Mouse (Mus musculus): ENCODE measurements at regions not wholly inside any gene's neighbourhood (a gene's known extent, or its start where the extent isn't known, plus 50 kb on each side); places are given as distances from the start of the nearest gene placed in this dataset.

DNA sequence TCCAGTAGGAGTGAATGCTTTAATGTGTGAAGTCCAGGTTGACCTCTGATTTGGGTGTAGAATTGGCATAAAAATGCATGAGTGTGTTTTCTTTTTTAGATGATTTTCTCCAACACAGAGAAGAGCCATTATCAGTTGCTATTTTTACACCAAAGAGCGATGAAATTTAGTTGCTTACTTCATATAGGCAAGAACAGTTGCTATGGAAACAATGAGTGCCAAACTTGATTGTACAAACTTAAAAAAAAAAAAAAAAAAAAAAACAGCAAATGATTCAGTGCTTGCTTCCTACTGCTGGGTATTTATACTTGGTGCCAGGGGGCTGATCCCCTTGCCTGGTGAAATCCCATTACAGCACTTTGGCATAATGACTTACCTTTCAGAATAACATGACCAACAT, 268.0 kb downstream of the Sec23a start:
- WGBS, result 60% methylated on average over 1 of the region's 1 CpGs
- H3K4me1 ChIP-seq (ENCODE audit: insufficient read depth, low read depth, low read length), result no peaks in the 10 kb centered on the region

DNA sequence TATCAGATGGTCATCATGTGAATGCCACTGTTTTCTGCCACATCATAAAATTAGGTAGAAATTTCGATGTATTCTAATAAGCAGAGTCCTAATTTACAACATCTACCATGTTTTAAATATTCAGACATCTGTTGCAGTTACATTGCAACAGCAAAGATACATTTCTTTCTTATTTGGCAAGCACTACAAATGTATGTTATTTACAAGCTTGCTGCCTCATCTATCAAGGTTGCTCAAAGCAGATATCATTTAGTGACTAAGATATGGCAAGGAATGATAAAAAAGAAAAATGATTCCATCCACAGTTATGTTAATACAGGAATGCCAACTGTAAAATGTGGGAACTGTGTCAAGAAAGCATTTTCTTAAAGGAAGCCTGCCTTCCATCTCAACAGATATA, 283.7 kb downstream of the Sec23a start:
- no peaks in the 10 kb centered on the region for H3K4me1 ChIP-seq (ENCODE audit: insufficient read depth, low read depth, low read length)
- H3K27ac ChIP-seq (ENCODE audit: low read length), result no peak overlapping the region
- no peak overlapping the region for H3K4me2 ChIP-seq (replicated peaks; ENCODE audit: low read depth, low read length)
- DNase-seq (ENCODE audit: low spot score) (no peak), ATAC-seq (no peak)
- no peak overlapping the region for H3K9ac ChIP-seq (replicated peaks; ENCODE audit: low read depth)
- no peaks in the 10 kb centered on the region for H3K9me3 ChIP-seq (ENCODE audit: low read length)
- no peaks in the 10 kb centered on the region for H3K36me3 ChIP-seq (ENCODE audit: insufficient read depth, low read length)
- no peak overlapping the region for H3K4me3 ChIP-seq (ENCODE audit: low read depth, low read length)
- TF ChIP-seq CTCF (IDR thresholded peaks at IDR 0.05) (no peak), EP300 (IDR thresholded peaks at IDR 0.05) (no peak)
- 20% methylated on average over 1 of the region's 1 CpGs for WGBS
- no peaks in the 10 kb centered on the region for H3K27me3 ChIP-seq (replicated peaks; ENCODE audit: insufficient read depth, low read length)

More for the DNA sequence above, 268.0 kb downstream of the Sec23a start:
- Histone ChIP-seq H3K4me2 (replicated peaks; ENCODE audit: low read depth, low read length) (no peak overlapping the region), H3K27ac (ENCODE audit: low read length) (no peak overlapping the region), H3K4me3 (ENCODE audit: low read depth, low read length) (no peak overlapping the region), H3K27me3 (replicated peaks; ENCODE audit: insufficient read depth, low read length) (no peaks in the 10 kb centered on the region), H3K36me3 (ENCODE audit: insufficient read depth, low read length) (no peaks in the 10 kb centered on the region), H3K9ac (replicated peaks; ENCODE audit: low read depth) (no peak overlapping the region), H3K9me3 (ENCODE audit: low read length) (no peaks in the 10 kb centered on the region)
- DNase-seq (ENCODE audit: low spot score) (no peak), ATAC-seq (no peak)
- TF ChIP-seq CTCF (IDR thresholded peaks at IDR 0.05) (no peak), EP300 (IDR thresholded peaks at IDR 0.05) (no peak)

DNA sequence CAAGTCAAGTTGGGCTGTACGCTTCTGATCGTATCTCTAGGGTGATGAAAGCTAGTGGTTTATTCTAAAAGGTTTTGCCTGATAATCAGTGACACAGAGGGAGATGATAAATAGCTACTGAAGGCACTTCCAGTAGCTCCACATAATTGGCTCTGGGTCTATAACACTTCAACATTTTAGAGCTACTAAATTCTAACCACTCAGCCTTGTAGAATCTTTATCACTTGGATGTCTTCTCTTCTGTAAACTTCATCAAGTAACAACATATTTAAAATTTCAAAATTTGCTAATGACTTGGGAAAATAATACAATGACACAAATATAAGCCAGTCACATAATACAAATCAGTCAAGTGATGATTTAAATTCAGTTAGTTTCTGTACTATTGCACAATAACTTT, 284.3 kb downstream of the Sec23a start:
- Histone ChIP-seq H3K9ac (replicated peaks; ENCODE audit: low read depth) (no peak overlapping the region), H3K36me3 (ENCODE audit: insufficient read depth, low read length) (no peaks in the 10 kb centered on the region), H3K27me3 (replicated peaks; ENCODE audit: insufficient read depth, low read length) (no peaks in the 10 kb centered on the region), H3K27ac (ENCODE audit: low read length) (no peak overlapping the region), H3K9me3 (ENCODE audit: low read length) (no peaks in the 10 kb centered on the region), H3K4me2 (replicated peaks; ENCODE audit: low read depth, low read length) (no peak overlapping the region), H3K4me3 (ENCODE audit: low read depth, low read length) (no peak overlapping the region), H3K4me1 (ENCODE audit: insufficient read depth, low read depth, low read length) (no peaks in the 10 kb centered on the region)
- DNase-seq (ENCODE audit: low spot score) (no peak), ATAC-seq (no peak)
- TF ChIP-seq CTCF (IDR thresholded peaks at IDR 0.05) (no peak), EP300 (IDR thresholded peaks at IDR 0.05) (no peak)
- WGBS, result 61% methylated on average over 2 of the region's 2 CpGs

GRCm38 (mm10) chr12:58717908-58718307, 293.9 kb downstream of the Sec23a start:
- no peak for TF ChIP-seq CTCF (IDR thresholded peaks at IDR 0.05)
- no peak for ATAC-seq
- no peaks in the 10 kb centered on the region for H3K36me3 ChIP-seq (ENCODE audit: insufficient read depth, low read length)
- no peaks in the 10 kb centered on the region for H3K27me3 ChIP-seq (replicated peaks; ENCODE audit: insufficient read depth, low read length)
- no peak overlapping the region for H3K4me2 ChIP-seq (replicated peaks; ENCODE audit: low read depth, low read length)
- no peaks in the 10 kb centered on the region for H3K9me3 ChIP-seq (ENCODE audit: low read length)
- no peak overlapping the region for H3K27ac ChIP-seq (ENCODE audit: low read length)
- H3K4me3 ChIP-seq (ENCODE audit: low read depth, low read length), result no peak overlapping the region
- 52% methylated on average over 6 of the region's 6 CpGs for WGBS
- DNase-seq (ENCODE audit: low spot score), result no peak
- no peak overlapping the region for H3K9ac ChIP-seq (replicated peaks; ENCODE audit: low read depth)
- H3K4me1 ChIP-seq (ENCODE audit: insufficient read depth, low read depth, low read length), result no peaks in the 10 kb centered on the region

DNA sequence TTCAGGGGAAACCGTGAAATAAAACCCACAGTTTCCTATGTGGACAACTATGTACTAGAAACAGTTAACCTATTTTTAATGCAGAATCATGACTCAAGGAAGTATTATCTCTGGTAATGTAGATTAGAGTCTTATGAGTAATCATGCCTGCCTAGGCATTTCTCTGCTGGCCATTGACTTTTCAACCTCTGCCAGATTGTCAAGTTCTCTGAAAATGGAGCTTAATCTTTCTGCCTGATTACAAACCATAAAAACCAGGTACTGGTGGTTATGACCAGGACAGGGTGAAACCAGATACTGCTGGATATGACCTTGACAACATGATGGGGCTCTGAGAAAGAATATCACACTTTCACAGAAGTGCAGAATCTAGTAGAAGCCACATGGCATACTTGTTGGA, 297.6 kb downstream of the Sec23a start:
- Histone ChIP-seq H3K9ac (replicated peaks; ENCODE audit: low read depth) (no peak overlapping the region), H3K27ac (ENCODE audit: low read length) (no peak overlapping the region), H3K9me3 (ENCODE audit: low read length) (no peaks in the 10 kb centered on the region), H3K27me3 (replicated peaks; ENCODE audit: insufficient read depth, low read length) (no peaks in the 10 kb centered on the region), H3K4me3 (ENCODE audit: low read depth, low read length) (no peak overlapping the region), H3K36me3 (ENCODE audit: insufficient read depth, low read length) (no peaks in the 10 kb centered on the region), H3K4me1 (ENCODE audit: insufficient read depth, low read depth, low read length) (no peaks in the 10 kb centered on the region), H3K4me2 (replicated peaks; ENCODE audit: low read depth, low read length) (no peak overlapping the region)
- TF ChIP-seq CTCF (IDR thresholded peaks at IDR 0.05) (no peak), EP300 (IDR thresholded peaks at IDR 0.05) (no peak)
- DNase-seq (ENCODE audit: low spot score) (no peak), ATAC-seq (no peak)
- WGBS, result 89% methylated on average over 1 of the region's 1 CpGs

DNA sequence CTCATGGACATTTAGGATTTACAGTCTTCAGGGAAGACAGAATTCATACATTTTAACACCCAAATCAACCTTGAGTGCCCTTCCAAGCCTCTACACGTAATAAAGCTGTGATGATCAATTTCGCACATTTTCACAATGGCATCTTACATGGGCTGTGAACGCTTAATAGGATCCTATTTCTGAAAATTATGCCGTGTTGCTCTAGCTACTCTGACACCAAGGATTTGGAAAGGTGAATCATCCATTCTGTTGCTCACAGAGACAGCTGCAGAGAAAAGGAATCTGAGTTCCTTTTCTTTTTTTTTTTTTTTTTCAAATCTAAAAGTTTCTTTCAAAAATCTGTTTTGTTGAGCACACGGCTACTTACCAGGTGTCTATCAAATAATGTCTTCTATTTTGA, 316.1 kb downstream of the Sec23a start:
- Histone ChIP-seq H3K9me3 (ENCODE audit: low read length) (no peaks in the 10 kb centered on the region), H3K4me3 (ENCODE audit: low read depth, low read length) (no peak overlapping the region), H3K9ac (replicated peaks; ENCODE audit: low read depth) (no peak overlapping the region), H3K27ac (ENCODE audit: low read length) (no peak overlapping the region), H3K4me1 (ENCODE audit: insufficient read depth, low read depth, low read length) (no peaks in the 10 kb centered on the region), H3K36me3 (ENCODE audit: insufficient read depth, low read length) (no peaks in the 10 kb centered on the region), H3K4me2 (replicated peaks; ENCODE audit: low read depth, low read length) (no peak overlapping the region), H3K27me3 (replicated peaks; ENCODE audit: insufficient read depth, low read length) (no peaks in the 10 kb centered on the region)
- TF ChIP-seq EP300 (IDR thresholded peaks at IDR 0.05), result no peak
- TF ChIP-seq CTCF (IDR thresholded peaks at IDR 0.05), result no peak
- ATAC-seq (no peak), DNase-seq (ENCODE audit: low spot score) (no peak)
- 86% methylated on average over 5 of the region's 5 CpGs for WGBS

DNA sequence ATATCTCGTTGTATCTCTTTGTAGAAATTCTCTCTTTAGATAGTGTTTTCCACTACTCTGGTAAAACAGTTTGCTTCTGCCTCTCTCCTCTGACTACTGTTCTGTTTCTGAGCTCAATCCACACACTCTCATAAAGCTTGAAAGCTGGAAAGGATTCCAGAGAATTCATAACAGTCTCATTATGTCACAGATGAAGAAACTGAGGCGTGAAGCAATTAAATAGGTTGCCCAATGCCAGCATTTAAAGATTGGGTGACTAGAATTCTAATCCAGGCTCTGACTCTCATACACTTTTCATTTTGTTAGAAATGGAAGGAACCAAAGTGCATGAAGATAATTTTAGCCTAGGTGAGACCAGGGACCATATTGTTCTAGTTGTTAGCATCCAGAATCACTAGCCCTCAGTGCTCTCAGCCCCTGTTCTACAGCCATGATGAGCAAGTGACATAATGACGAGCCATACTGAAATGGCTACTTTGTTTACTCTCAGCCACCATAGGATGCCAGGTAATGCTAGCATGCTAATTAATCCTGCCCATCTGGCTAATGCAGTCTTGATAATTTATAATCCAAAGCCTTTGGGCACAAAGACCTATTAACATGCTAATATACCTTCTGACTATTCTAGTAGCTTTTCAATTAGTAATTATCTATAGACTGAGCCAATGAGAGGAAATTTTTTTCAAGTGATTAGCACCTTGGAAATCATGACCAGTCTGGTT, 341.7 kb downstream of the Sec23a start:
- H3K27ac ChIP-seq (ENCODE audit: low read length), result no peak overlapping the region
- no peak overlapping the region for H3K9ac ChIP-seq (replicated peaks; ENCODE audit: low read depth)
- H3K27me3 ChIP-seq (replicated peaks; ENCODE audit: insufficient read depth, low read length), result no peaks in the 10 kb centered on the region
- no peaks in the 10 kb centered on the region for H3K4me1 ChIP-seq (ENCODE audit: insufficient read depth, low read depth, low read length)
- H3K4me2 ChIP-seq (replicated peaks; ENCODE audit: low read depth, low read length), result no peak overlapping the region
- DNase-seq (ENCODE audit: low spot score) (no peak), ATAC-seq (no peak)
- WGBS, result 75% methylated on average over 3 of the region's 3 CpGs
- no peaks in the 10 kb centered on the region for H3K36me3 ChIP-seq (ENCODE audit: insufficient read depth, low read length)
- H3K4me3 ChIP-seq (ENCODE audit: low read depth, low read length), result no peak overlapping the region
- H3K9me3 ChIP-seq (ENCODE audit: low read length), result no peaks in the 10 kb centered on the region
- no peak for TF ChIP-seq CTCF (IDR thresholded peaks at IDR 0.05)
- no peak for TF ChIP-seq EP300 (IDR thresholded peaks at IDR 0.05)
